Mouse (Mus musculus) lung, postnatal 0 days (tissue): ENCODE data around the gene Ugt1a10. TPM values are rescaled to one million over a fixed set of nuclear protein-coding genes. Genes with fewer than 3 reads are reported as not detected.
"Not testable (repeated sequence)": the region's sequence is repeated elsewhere in the genome, so short reads cannot be mapped to it uniquely, and the experiment has no call there.

Source experiments
- ATAC-seq: fragments of 200-750 bp; cut with Nextera tagmentation; 2 replicates; pipeline ENCODE4 v1.8.0; 2017; ENCODE audit warnings: moderate library complexity
- DNase-seq: peaks from one replicate; pipeline ENCODE4 v3.0.0-alpha.2; 2016; ENCODE audit warnings: low spot score
- H3K27ac ChIP-seq: fragments of 300-500 bp; sonication (generic); 2 replicates; pipeline ENCODE4 v1.5.1; 2014; ENCODE audit warnings: antibody characterized with exemption, mild to moderate bottlenecking, low read length, mixed read lengths
- H3K27me3 ChIP-seq: fragments of 300-500 bp; sonication (generic); replicated peaks from 2 replicates; pipeline ENCODE4 v1.6.1; 2014; ENCODE audit warnings: low read length, mixed read lengths; ENCODE audit not compliant: insufficient read depth
- H3K36me3 ChIP-seq: fragments of 300-500 bp; sonication (generic); 2 replicates; pipeline ENCODE4 v1.6.1; 2014; ENCODE audit warnings: low read length, mixed read lengths; ENCODE audit not compliant: insufficient read depth
- H3K4me1 ChIP-seq: fragments of 300-500 bp; sonication (generic); 2 replicates; pipeline ENCODE4 v1.6.1; 2014; ENCODE audit warnings: antibody characterized with exemption, low read depth, low read length, mixed read lengths; ENCODE audit not compliant: insufficient read depth
- H3K4me2 ChIP-seq: fragments of 300-500 bp; sonication (generic); replicated peaks from 2 replicates; pipeline ENCODE4 v1.6.1; 2014; ENCODE audit warnings: low read depth, mild to moderate bottlenecking, low read length, moderate library complexity, mixed read lengths
- H3K4me3 ChIP-seq: fragments of 300-500 bp; sonication (generic); 2 replicates; pipeline ENCODE4 v1.5.1; 2014; ENCODE audit warnings: low read depth, low read length
- H3K9ac ChIP-seq: fragments of 300-500 bp; sonication (generic); replicated peaks from 2 replicates; pipeline ENCODE4 v1.6.1; 2014; ENCODE audit warnings: low read depth, mild to moderate bottlenecking
- H3K9me3 ChIP-seq: fragments of 300-500 bp; sonication (generic); 2 replicates; pipeline ENCODE4 v1.6.1; 2016; ENCODE audit warnings: low read length, mixed read lengths
- CTCF ChIP-seq: IDR thresholded peaks from 2 replicates; pipeline ENCODE4 v1.5.1; 2016; ENCODE audit warnings: antibody characterized with exemption, mild to moderate bottlenecking
- EP300 ChIP-seq: IDR thresholded peaks from 2 replicates; pipeline ENCODE4 v1.6.1; 2016; ENCODE audit warnings: antibody characterized with exemption, mild to moderate bottlenecking, control low read depth
- WGBS: fragments of 180-500 bp; shearing (Covaris S2); extraction: QIAGEN DNeasy Blood & Tissue Kit; methylation state at CpG from one replicate; pipeline ENCODE4 v1.1.7; 2014; 5-methylcytosine and 5-hydroxymethylcytosine counted together
- polyA plus RNA-seq: library from polyadenylated mRNA; unstranded; fragments of >200 nt; fragmentation: Nextera tagmentation; extraction: Ambion mirVana; gene quantifications from 2 replicates; pipeline ENCODE4 v1.2.1, GENCODE M21; 2015

Gene Ugt1a10
- polyA plus RNA-seq, 1 experiment from 2014 or later, result not detected

DNA sequence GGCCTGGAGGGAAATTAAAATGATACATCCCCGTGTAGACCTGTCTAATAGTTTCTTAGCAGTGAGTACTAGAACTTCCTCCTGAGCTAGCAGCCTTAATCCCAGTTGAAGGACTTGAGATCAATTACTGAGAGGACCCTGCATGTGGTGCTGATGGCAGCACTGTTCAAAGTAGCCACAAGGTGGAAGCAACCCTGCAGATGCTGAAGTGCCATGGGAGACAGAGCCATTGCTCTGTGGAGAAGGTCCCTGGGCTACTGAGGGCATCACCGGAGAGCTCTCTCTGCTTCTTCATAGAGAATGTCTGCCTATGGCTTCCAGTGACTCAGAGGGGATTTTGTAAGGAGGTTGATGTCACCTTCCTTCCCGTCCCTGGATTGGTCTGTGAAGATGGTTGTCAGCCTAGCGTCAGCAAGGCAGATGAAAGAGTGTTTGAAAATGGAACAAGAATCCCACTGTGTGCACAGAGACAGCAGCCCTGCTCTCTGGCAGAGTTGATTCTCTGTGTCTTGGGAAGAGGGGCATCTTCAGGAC lies 70.7 kb downstream of the Ugt1a10 start:
- not testable (repeated sequence) for H3K4me3 ChIP-seq, H3K27me3 ChIP-seq, DNase-seq, H3K9ac ChIP-seq, H3K36me3 ChIP-seq, H3K4me2 ChIP-seq, H3K27ac ChIP-seq, H3K4me1 ChIP-seq, H3K9me3 ChIP-seq
- peak; percentile 56 for TF ChIP-seq CTCF
- WGBS, result 64% methylated on average over 4 of the region's 4 CpGs
- peak; percentile 17; the same call in 1 of the 2 replicates for ATAC-seq

DNA sequence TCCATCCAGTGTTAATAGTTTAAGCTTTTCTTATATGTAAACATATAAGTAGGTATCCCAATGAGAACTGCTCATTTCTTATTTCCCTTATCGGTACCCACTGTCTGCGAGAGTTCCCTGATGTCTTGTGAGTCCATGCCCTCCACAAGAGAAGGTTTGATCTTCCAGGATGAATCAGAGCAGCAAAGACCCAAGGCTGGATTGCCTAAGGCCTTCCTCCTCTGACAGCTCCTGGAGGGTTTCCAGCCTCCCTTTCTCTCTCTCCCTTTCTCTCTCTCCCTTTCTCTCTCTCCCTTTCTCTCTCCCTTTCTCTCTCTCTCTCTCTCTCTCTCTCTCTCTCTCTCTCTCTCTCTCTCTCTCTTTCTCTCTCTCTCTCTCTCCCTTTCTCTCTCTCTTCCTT lies 73.9 kb downstream of the Ugt1a10 start:
- not testable (repeated sequence) for H3K4me1 ChIP-seq, H3K36me3 ChIP-seq, H3K4me3 ChIP-seq, H3K27ac ChIP-seq, ATAC-seq, H3K4me2 ChIP-seq, H3K9me3 ChIP-seq, H3K9ac ChIP-seq, DNase-seq, H3K27me3 ChIP-seq
- 59% methylated on average over 2 of the region's 2 CpGs for WGBS

DNA sequence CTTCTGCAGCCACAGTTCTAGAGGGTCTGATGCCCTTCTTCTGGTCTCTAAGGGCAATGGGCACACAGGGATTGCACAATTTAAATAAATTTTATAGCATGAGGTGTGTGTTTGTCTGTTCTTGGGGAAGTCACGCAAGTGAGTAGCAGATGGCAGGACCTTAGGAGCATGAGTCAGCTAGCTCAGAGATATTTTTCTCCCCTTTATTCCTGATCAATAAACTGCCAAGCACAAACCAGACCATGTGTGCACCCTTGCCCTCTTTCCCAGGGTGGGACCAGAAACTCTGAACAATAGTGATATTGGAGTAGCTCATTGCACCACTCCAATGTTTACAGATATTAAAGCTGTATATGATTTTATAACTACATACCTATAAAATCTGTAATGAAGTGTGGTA lies 75.0 kb downstream of the Ugt1a10 start:
- not testable (repeated sequence) for H3K36me3 ChIP-seq, H3K9me3 ChIP-seq, H3K4me3 ChIP-seq, H3K27me3 ChIP-seq, H3K4me1 ChIP-seq, H3K4me2 ChIP-seq, ATAC-seq, H3K27ac ChIP-seq, DNase-seq, H3K9ac ChIP-seq
- WGBS, result 72% methylated on average over 1 of the region's 1 CpGs

DNA sequence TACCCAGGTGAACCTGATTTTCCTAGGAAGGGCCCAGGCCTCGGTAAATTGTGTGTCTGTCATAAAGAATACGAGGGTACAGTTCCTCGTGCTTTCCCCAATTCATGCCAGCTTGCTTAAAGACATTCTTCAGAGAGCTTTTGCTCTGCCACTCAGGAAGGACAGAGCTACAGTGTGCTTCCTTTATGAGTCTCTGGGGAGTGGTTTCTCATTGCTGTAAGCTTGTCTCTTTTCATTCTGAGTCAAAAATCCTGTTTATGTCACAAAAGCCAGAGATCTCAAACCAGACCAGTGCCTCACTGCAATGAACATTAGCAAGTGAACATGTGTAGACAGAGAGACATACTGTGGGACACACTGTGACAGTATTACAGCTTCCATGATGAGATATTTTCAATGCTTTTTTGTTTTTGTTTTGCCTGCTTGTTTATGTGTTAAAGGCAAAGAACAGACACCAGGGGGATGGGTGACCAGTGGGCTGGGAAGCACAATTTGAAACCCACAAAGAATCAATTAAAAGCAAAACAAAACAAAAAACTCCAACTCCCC lies 78.8 kb downstream of the Ugt1a10 start:
- H3K4me3 ChIP-seq, result no peak overlapping the region
- H3K4me2 ChIP-seq, result no peak overlapping the region
- TF ChIP-seq EP300 (no peak), CTCF (no peak)
- DNase-seq (no peak), ATAC-seq (no peak)
- peaks cover 8% of the 10 kb centered on the region; the same call in 1 of the 2 replicates for H3K4me1 ChIP-seq
- no peaks in the 10 kb centered on the region for H3K36me3 ChIP-seq
- peak overlapping the region; percentile 61 for H3K27ac ChIP-seq
- no peaks in the 10 kb centered on the region for H3K27me3 ChIP-seq
- H3K9ac ChIP-seq, result no peak overlapping the region
- 53% methylated on average over 3 of the region's 3 CpGs for WGBS
- no peaks in the 10 kb centered on the region for H3K9me3 ChIP-seq

DNA sequence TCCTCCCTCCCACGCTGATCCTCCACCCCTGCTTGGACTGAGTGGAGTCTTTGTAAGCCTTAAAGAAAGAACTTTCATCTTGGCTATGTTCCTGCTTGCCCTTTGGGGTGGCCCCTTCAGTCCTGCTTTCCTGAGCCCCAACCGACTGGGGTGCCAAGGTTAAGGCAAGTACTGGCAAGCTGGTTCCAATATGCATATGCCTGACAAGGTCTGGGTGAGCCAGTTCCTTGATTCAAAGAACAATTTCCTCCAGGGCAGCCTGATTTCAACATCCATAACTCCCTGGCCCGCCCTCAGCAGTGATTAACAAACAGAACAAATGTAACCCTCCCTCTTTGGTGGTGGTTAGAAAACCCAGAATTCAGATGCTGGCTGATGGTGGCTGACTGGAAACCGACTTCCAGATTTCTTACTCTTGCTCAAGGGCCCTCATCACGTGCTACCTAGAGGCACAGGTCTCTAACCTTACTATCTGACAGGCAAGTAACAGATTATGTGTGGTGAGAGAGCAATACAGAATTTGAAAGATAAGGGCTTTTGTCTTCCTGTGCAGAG lies 79.3 kb downstream of the Ugt1a10 start, which contains the start of gene Ugt1a6a:
TSS of gene Ugt1a6a (plus strand) at position 353 of the 555 bp plus-strand sequence.
- H3K36me3 ChIP-seq, H3K9ac ChIP-seq, H3K4me2 ChIP-seq, H3K27me3 ChIP-seq, H3K9me3 ChIP-seq, H3K4me3 ChIP-seq, H3K4me1 ChIP-seq: not testable (repeated sequence)
- TF ChIP-seq EP300, result 0 out of 2 replicates have a peak, but pooled peaks have one; percentile 22
- 15% methylated on average over 5 of the region's 5 CpGs for WGBS
- ATAC-seq, result peak; percentile 85
- DNase-seq, result peak; percentile 80
- peak within 1 kb of the TSS; percentile 61 for H3K27ac ChIP-seq

DNA sequence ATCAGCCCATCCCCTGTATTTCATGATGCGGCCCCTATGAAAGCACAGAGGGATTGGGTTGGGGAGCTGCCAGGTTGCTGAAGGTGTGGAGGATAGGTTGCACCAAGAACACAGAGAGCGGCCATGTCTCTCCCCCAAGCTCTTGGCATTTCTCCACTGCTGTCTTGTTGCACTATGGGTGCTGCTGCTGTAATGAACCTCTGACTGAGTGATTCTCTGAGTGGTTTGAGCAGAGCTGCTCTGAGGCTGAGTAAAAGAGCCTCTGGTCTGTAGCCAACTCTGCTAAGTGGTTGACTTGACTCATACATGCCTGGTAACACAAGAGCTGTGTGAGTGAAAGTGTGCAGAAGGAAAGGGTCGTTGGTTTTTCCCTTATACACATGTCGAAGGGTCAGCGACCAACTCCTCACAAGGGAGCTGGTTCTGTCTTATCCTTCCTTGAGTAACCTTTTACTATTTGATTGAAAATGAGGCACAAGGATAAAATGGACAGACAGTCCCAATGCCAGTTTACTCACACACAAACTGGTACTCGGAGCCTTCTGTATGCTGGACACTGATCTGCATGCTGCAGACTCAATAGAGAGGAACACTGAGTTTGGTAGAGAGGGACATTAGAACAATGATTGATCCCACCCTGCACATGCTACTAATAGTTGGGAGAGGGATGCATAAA lies 80.2 kb downstream of the Ugt1a10 start:
- H3K27me3 ChIP-seq, H3K4me2 ChIP-seq, H3K4me1 ChIP-seq, H3K36me3 ChIP-seq, H3K9ac ChIP-seq, H3K9me3 ChIP-seq, H3K4me3 ChIP-seq: not testable (repeated sequence)
- WGBS, result 66% methylated on average over 5 of the region's 6 CpGs
- DNase-seq, result peak; percentile 69
- H3K27ac ChIP-seq, result 0 out of 2 replicates have a peak overlapping the region, but pooled peaks have one; percentile 43
- peak; percentile 85 for ATAC-seq
